Mouse (Mus musculus) MEL (cell line): Measurements from ENCODE around the gene Rassf5. TPM values are rescaled to one million over a fixed set of nuclear protein-coding genes. Genes with fewer than 3 reads are reported as not detected.
A peak's percentile ranks its signal among the peaks of the same experiment; 100 is the strongest.
"Not testable (repeated sequence)": the region's sequence is repeated elsewhere in the genome, so short reads cannot be mapped to it uniquely, and the experiment has no call there.

Experiments
- DNase-seq: peaks from one replicate; pipeline ENCODE4 v3.0.0; 2011; ENCODE audit warnings: low read depth, low spot score
- H3K27ac ChIP-seq: 2 replicates; pipeline ENCODE4 v1.5.1; 2012; ENCODE audit warnings: low read depth, mild to moderate bottlenecking, control low read depth, low read length, moderate library complexity; ENCODE audit not compliant: control insufficient read depth
- H3K27me3 ChIP-seq, 2 experiments: fragments of 150-350 bp in 1 of 2; sonication (generic) in 1 of 2; 2 replicates each; pipeline ENCODE4 v1.6.1; 2012; ENCODE audit warnings: low read length in 2 of 2, mild to moderate bottlenecking in 2 of 2, improper control_type of control experiment in 1 of 2, moderate library complexity in 1 of 2; ENCODE audit not compliant: insufficient read depth in 2 of 2, control insufficient read depth in 1 of 2
- H3K36me3 ChIP-seq, 2 experiments: 2 replicates each; pipeline ENCODE4 v1.6.1; 2012 to 2014; ENCODE audit warnings: low read length in 2 of 2, improper control_type of control experiment in 1 of 2, inconsistent platforms in 1 of 2, mild to moderate bottlenecking in 1 of 2; ENCODE audit not compliant: insufficient read depth in 2 of 2, control insufficient read depth in 1 of 2
- H3K4me1 ChIP-seq, 2 experiments: fragments of 150-350 bp in 1 of 2; sonication (generic) in 1 of 2; 2 replicates each; pipeline ENCODE4 v1.6.1; 2012; ENCODE audit warnings: low read length in 2 of 2, improper control_type of control experiment in 1 of 2, mild to moderate bottlenecking in 1 of 2; ENCODE audit not compliant: insufficient read depth in 2 of 2, control insufficient read depth in 1 of 2
- H3K4me3 ChIP-seq, 2 experiments: fragments of 150-350 bp in 1 of 2; sonication (generic) in 1 of 2; 2 replicates each; pipeline ENCODE4 v1.5.1; 2012; ENCODE audit warnings: low read depth in 2 of 2, low read length in 2 of 2, mild to moderate bottlenecking in 2 of 2, moderate library complexity in 2 of 2, control low read depth in 1 of 2, improper control_type of control experiment in 1 of 2; ENCODE audit not compliant: control insufficient read depth in 1 of 2, insufficient read depth in 1 of 2
- H3K79me2 ChIP-seq: 2 replicates; pipeline ENCODE4 v1.6.1; 2012; ENCODE audit warnings: mild to moderate bottlenecking, low read length, moderate library complexity; ENCODE audit not compliant: control insufficient read depth, poor library complexity, insufficient read depth
- H3K9ac ChIP-seq: 2 replicates; pipeline ENCODE4 v1.6.1; 2012; ENCODE audit warnings: low read depth, mild to moderate bottlenecking, control low read depth, low read length, moderate library complexity; ENCODE audit not compliant: control insufficient read depth, poor library complexity, severe bottlenecking
- H3K9me3 ChIP-seq: fragments of 150-350 bp; sonication (generic); replicated peaks from 2 replicates; pipeline ENCODE4 v1.6.1; 2012; ENCODE audit warnings: mild to moderate bottlenecking, low read length, improper control_type of control experiment, moderate library complexity; ENCODE audit not compliant: insufficient read depth
- BHLHE40 ChIP-seq: IDR thresholded peaks from 2 replicates; pipeline ENCODE4 v1.6.1; 2012; ENCODE audit warnings: low read depth, mild to moderate bottlenecking, inconsistent platforms, low read length, improper control_type of control experiment, borderline replicate concordance
- CTCF ChIP-seq, 3 experiments: IDR thresholded peaks in 2 of 3; conservative IDR thresholded peaks in 1 of 3; 2 replicates each; pipeline ENCODE4 v1.5.1; 2011 to 2012; ENCODE audit warnings: low read length in 3 of 3, low read depth in 2 of 3, mild to moderate bottlenecking in 2 of 3, improper control_type of control experiment in 1 of 3, inconsistent platforms in 1 of 3, mixed read lengths in 1 of 3, moderate library complexity in 1 of 3; ENCODE audit not compliant: control insufficient read depth in 1 of 3, insufficient read depth in 1 of 3, poor library complexity in 1 of 3, severe bottlenecking in 1 of 3
- ELF1 ChIP-seq: IDR thresholded peaks from 2 replicates; pipeline ENCODE4 v1.6.1; 2014; ENCODE audit warnings: low read depth, mild to moderate bottlenecking, inconsistent platforms, low read length, improper control_type of control experiment, moderate library complexity
- EP300 ChIP-seq, 2 experiments: IDR thresholded peaks; 2 replicates each; pipeline ENCODE4 v1.6.1; 2011; ENCODE audit warnings: improper control_type of control experiment in 2 of 2, low read length in 2 of 2, low read depth in 1 of 2, mild to moderate bottlenecking in 1 of 2
- ETS1 ChIP-seq: IDR thresholded peaks from 2 replicates; pipeline ENCODE4 v1.6.1; 2012; ENCODE audit warnings: low read depth, mild to moderate bottlenecking, inconsistent platforms, low read length, improper control_type of control experiment, moderate library complexity
- GATA1 ChIP-seq: IDR thresholded peaks from 2 replicates; pipeline ENCODE4 v1.6.1; 2011; ENCODE audit warnings: low read depth, low read length, improper control_type of control experiment
- HCFC1 ChIP-seq: IDR thresholded peaks from 2 replicates; pipeline ENCODE4 v1.6.1; 2012; ENCODE audit warnings: low read depth, mild to moderate bottlenecking, inconsistent platforms, low read length, improper control_type of control experiment, moderate library complexity
- JUND ChIP-seq: IDR thresholded peaks from 2 replicates; pipeline ENCODE4 v1.6.1; 2011; ENCODE audit warnings: low read depth, mild to moderate bottlenecking, improper control_type of control experiment, low read length
- MXI1 ChIP-seq: IDR thresholded peaks from 2 replicates; pipeline ENCODE4 v1.6.1; 2011; ENCODE audit warnings: mild to moderate bottlenecking, low read depth, low read length, improper control_type of control experiment
- RAD21 ChIP-seq: IDR thresholded peaks from 2 replicates; pipeline ENCODE4 v1.6.1; 2011; ENCODE audit warnings: mild to moderate bottlenecking, low read depth, low read length, improper control_type of control experiment
- RCOR1 ChIP-seq: IDR thresholded peaks from 2 replicates; pipeline ENCODE4 v1.6.1; 2012; ENCODE audit warnings: low read depth, mild to moderate bottlenecking, inconsistent platforms, low read length, improper control_type of control experiment
- SIN3A ChIP-seq: IDR thresholded peaks from 2 replicates; pipeline ENCODE4 v1.6.1; 2012; ENCODE audit warnings: low read length, improper control_type of control experiment, inconsistent platforms
- SMC3 ChIP-seq: IDR thresholded peaks from 2 replicates; pipeline ENCODE4 v1.6.1; 2011; ENCODE audit warnings: low read depth, low read length, improper control_type of control experiment
- TCF12 ChIP-seq: IDR thresholded peaks from 2 replicates; pipeline ENCODE4 v1.6.1; 2014; ENCODE audit warnings: low read depth, mild to moderate bottlenecking, inconsistent platforms, low read length, improper control_type of control experiment, moderate library complexity
- ZC3H11A ChIP-seq: IDR thresholded peaks from 2 replicates; pipeline ENCODE4 v1.6.1; 2012; ENCODE audit warnings: low read depth, mild to moderate bottlenecking, inconsistent platforms, low read length, improper control_type of control experiment
- ZMIZ1 ChIP-seq: IDR thresholded peaks from 2 replicates; pipeline ENCODE4 v1.6.1; 2012; ENCODE audit warnings: low read depth, mild to moderate bottlenecking, inconsistent platforms, low read length, improper control_type of control experiment, moderate library complexity
- ZNF384 ChIP-seq: IDR thresholded peaks from 2 replicates; pipeline ENCODE4 v1.6.1; 2012; ENCODE audit warnings: low read depth, mild to moderate bottlenecking, inconsistent platforms, low read length, improper control_type of control experiment
- polyA plus RNA-seq, 2 experiments: library from polyadenylated mRNA; stranded (reverse) in 1 of 2; unstranded in 1 of 2; fragments of >175 nt in 1 of 2; fragments of >200 nt in 1 of 2; gene quantifications; 2 replicates each; pipeline versions ENCODE4 v1.2.1 to v1.2.4; 2012; ENCODE audit warnings: low replicate concordance in 2 of 2, low read depth in 1 of 2; ENCODE audit not compliant: insufficient read length in 2 of 2, insufficient read depth in 1 of 2, missing spikeins in 1 of 2
- total RNA-seq: library from RNA; depleted of rRNA; stranded (reverse); fragments of 300-350 nt; gene quantifications from 2 replicates; pipeline ENCODE4 v1.2.3, GENCODE M21; 2012

Rassf5 gene
- total and polyA plus RNA-seq, 3 experiments = 14.8 to 28.8 TPM; not detected in 1

- peak; percentile 83 for DNase-seq
- peak overlapping the region; percentile 64 for H3K27ac ChIP-seq
- H3K36me3 ChIP-seq, H3K9ac ChIP-seq, H3K79me2 ChIP-seq, H3K4me3 ChIP-seq, H3K27me3 ChIP-seq, H3K9me3 ChIP-seq, H3K4me1 ChIP-seq: not testable (repeated sequence)
- TF ChIP-seq TCF12 (peak; percentile 14; the same call in 1 of the 2 replicates), ZMIZ1 (peak; percentile 63; the same call in 1 of the 2 replicates), SIN3A (peak; percentile 43; the same call in 1 of the 2 replicates), EP300 (IDR thresholded peaks at IDR 0.05; ENCODE audit: low read depth in 1 of 2, low read length in 2 of 2) (peak; percentile 19 to 41; a peak in 1 of 4 replicates), ETS1 (peak; percentile 58; the same call in 1 of the 2 replicates), RCOR1 (0 out of 2 replicates have a peak, but pooled peaks have one; percentile 17), MXI1 (peak; percentile 5; the same call in 1 of the 2 replicates), GATA1 (peak; percentile 27; the same call in 1 of the 2 replicates), HCFC1 (0 out of 2 replicates have a peak, but pooled peaks have one; percentile 16)
Measured at GRCm38 (mm10) chr1:131159573-131160327, 85.3 kb downstream of the Rassf5 start.

- H3K79me2 ChIP-seq = peaks cover 10% of the 10 kb centered on the region
- H3K9me3 ChIP-seq = no peaks in the 10 kb centered on the region
- H3K9ac ChIP-seq = no peak overlapping the region
- no peaks in the 10 kb centered on the region for H3K27me3 ChIP-seq
- peak; percentile 75 for DNase-seq
- H3K4me3 ChIP-seq = no peak overlapping the region
- no peak overlapping the region for H3K27ac ChIP-seq
- peaks cover 9 to 13% of the 10 kb centered on the region in 2 experiments for H3K4me1 ChIP-seq
- peak; percentile 89 for TF ChIP-seq SMC3
- peak; percentile 84 to 96 (median 93) for TF ChIP-seq CTCF (IDR thresholded peaks at IDR 0.05 in 2 of 3, conservative IDR thresholded peaks at IDR 0.05 in 1 of 3; ENCODE audit: control insufficient read depth in 1 of 3, insufficient read depth in 1 of 3, low read depth in 2 of 3, low read length in 3 of 3, poor library complexity in 1 of 3, severe bottlenecking in 1 of 3)
- TF ChIP-seq ELF1 = no peak
- TF ChIP-seq JUND = 0 out of 2 replicates have a peak, but pooled peaks have one; percentile 17
- TF ChIP-seq ZNF384 = 0 out of 2 replicates have a peak, but pooled peaks have one; percentile 22
- peak; percentile 26; the same call in 1 of the 2 replicates for TF ChIP-seq BHLHE40
- peak; percentile 83 for TF ChIP-seq RAD21
- TF ChIP-seq ETS1 = no peak
- TF ChIP-seq ZC3H11A = peak; percentile 83
- peak; percentile 39; the same call in 1 of the 2 replicates for TF ChIP-seq MXI1
- peaks cover 0 to 19% of the 10 kb centered on the region in 2 experiments; a peak in 3 of 4 replicates for H3K36me3 ChIP-seq
Measured at GRCm38 (mm10) chr1:131155456-131155855, 89.6 kb downstream of the Rassf5 start.
